Mouse (Mus musculus): Measurements from ENCODE around the gene Ccdc84.

- TF ChIP-seq CTCF (IDR thresholded peaks at IDR 0.05; ENCODE audit: low read depth, low read length) = no peak
- no peak for TF ChIP-seq GATA2 (IDR thresholded peaks at IDR 0.05; ENCODE audit: borderline replicate concordance, low read depth, low read length)
- no peak for TF ChIP-seq POLR2AphosphoS5 (IDR thresholded peaks at IDR 0.05; ENCODE audit: insufficient replicate concordance, low read depth, low read length)
Observed at GRCm38 (mm10) chr9:44379054-44379834, 39.1 kb downstream of the Ccdc84 start, which contains the start of gene Hyou1.

Data from G1E (cell line).